Mouse (Mus musculus) midbrain, embryonic 14.5 days (tissue): ENCODE results near the gene Meis2. TPM values are rescaled to one million over a fixed set of nuclear protein-coding genes. Genes with fewer than 3 reads are reported as not detected.
A peak's percentile ranks its signal among the peaks of the same experiment; 100 is the strongest.

Source experiments
- ATAC-seq: fragments of 200-750 bp; cut with Nextera tagmentation; 2 replicates; pipeline ENCODE4 v1.8.0; 2017; ENCODE audit warnings: moderate number of reproducible peaks, moderate library complexity; ENCODE audit not compliant: low FRiP score, low TSS enrichment
- DNase-seq: peaks from one replicate; pipeline ENCODE4 v3.0.0-alpha.2; 2015
- H3K27ac ChIP-seq: fragments of 300-500 bp; sonication (generic); replicated peaks from 2 replicates; pipeline ENCODE4 v1.5.1; 2014; ENCODE audit warnings: mild to moderate bottlenecking, low read depth, low read length, moderate library complexity
- H3K27me3 ChIP-seq: fragments of 300-500 bp; sonication (generic); 2 replicates; pipeline ENCODE4 v1.6.1; 2014; ENCODE audit warnings: low read length, control low read depth, mixed read lengths; ENCODE audit not compliant: control insufficient read depth, insufficient read depth
- H3K36me3 ChIP-seq: fragments of 300-500 bp; sonication (generic); 2 replicates; pipeline ENCODE4 v1.6.1; 2014; ENCODE audit warnings: low read length, control low read depth; ENCODE audit not compliant: control insufficient read depth, insufficient read depth
- H3K4me1 ChIP-seq: fragments of 300-500 bp; sonication (generic); 2 replicates; pipeline ENCODE4 v1.6.1; 2014; ENCODE audit warnings: mild to moderate bottlenecking, antibody characterized with exemption, low read length, control low read depth; ENCODE audit not compliant: control insufficient read depth, insufficient read depth
- H3K4me2 ChIP-seq: fragments of 300-500 bp; sonication (generic); 2 replicates; pipeline ENCODE4 v1.6.1; 2014; ENCODE audit warnings: mild to moderate bottlenecking, low read length, moderate library complexity
- H3K4me3 ChIP-seq: fragments of 300-500 bp; sonication (generic); replicated peaks from 2 replicates; pipeline ENCODE4 v1.5.1; 2014; ENCODE audit warnings: low read depth, low read length
- H3K9ac ChIP-seq: fragments of 300-500 bp; sonication (generic); replicated peaks from 2 replicates; pipeline ENCODE4 v1.6.1; 2014; ENCODE audit warnings: mild to moderate bottlenecking, low read length, moderate library complexity
- H3K9me3 ChIP-seq: fragments of 300-500 bp; sonication (generic); 2 replicates; pipeline ENCODE4 v1.6.1; 2016; ENCODE audit warnings: low read length, control low read depth, mixed read lengths; ENCODE audit not compliant: control insufficient read depth
- WGBS: fragments of 180-500 bp; shearing (Covaris S2); extraction: QIAGEN DNeasy Blood & Tissue Kit; methylation state at CpG from one replicate; pipeline ENCODE4 v1.1.7; 2014; 5-methylcytosine and 5-hydroxymethylcytosine counted together
- polyA plus RNA-seq: library from polyadenylated mRNA; unstranded; fragments of >200 nt; fragmentation: Nextera tagmentation; extraction: Ambion mirVana; gene quantifications from 2 replicates; pipeline ENCODE4 v1.2.1, GENCODE M21; 2014

The Meis2 gene
- polyA plus RNA-seq = 83.1 and 84.9 TPM in 2 replicates

- peak within 1 kb of the TSS; percentile 66 for H3K4me3 ChIP-seq
- H3K36me3 ChIP-seq = peaks cover 5% of the 10 kb centered on the region; the same call in 1 of the 2 replicates
- H3K4me1 ChIP-seq = peaks cover 6% of the 10 kb centered on the region; the same call in 1 of the 2 replicates
- WGBS = under 1% methylated on average over 33 of the region's 37 CpGs
- peak; percentile 90 for DNase-seq
- H3K27ac ChIP-seq = peak within 1 kb of the TSS; percentile 93
- peaks cover 8% of the 10 kb centered on the region for H3K27me3 ChIP-seq
- H3K9ac ChIP-seq = peak within 1 kb of the TSS; percentile 89
- no peaks in the 10 kb centered on the region for H3K9me3 ChIP-seq
- ATAC-seq = peak; percentile 82
- H3K4me2 ChIP-seq = peak within 1 kb of the TSS; percentile 59
Measured at GRCm38 (mm10) chr2:116065570-116066005, at the start of gene Meis2. Gene Meis2 (minus strand): TSS chr2:116065839.

GRCm38 (mm10) chr2:116106194-116106593 lies 40.6 kb upstream of the Meis2 start:
- Histone ChIP-seq H3K4me2 (no peak overlapping the region), H3K9me3 (no peaks in the 10 kb centered on the region), H3K27ac (no peak overlapping the region), H3K27me3 (no peaks in the 10 kb centered on the region), H3K4me1 (0 out of 2 replicates have a peak, but pooled peaks cover 5% of the 10 kb centered on the region), H3K36me3 (no peaks in the 10 kb centered on the region), H3K9ac (no peak overlapping the region), H3K4me3 (no peak overlapping the region)
- ATAC-seq (no peak), DNase-seq (peak; percentile 35)
- WGBS = 76% methylated on average over 4 of the region's 4 CpGs

GRCm38 (mm10) chr2:116105179-116105578 lies 39.5 kb upstream of the Meis2 start:
- no peak overlapping the region for H3K9ac ChIP-seq
- H3K4me1 ChIP-seq = 0 out of 2 replicates have a peak, but pooled peaks cover 5% of the 10 kb centered on the region
- H3K4me3 ChIP-seq = no peak overlapping the region
- no peaks in the 10 kb centered on the region for H3K9me3 ChIP-seq
- no peak overlapping the region for H3K27ac ChIP-seq
- no peaks in the 10 kb centered on the region for H3K27me3 ChIP-seq
- H3K4me2 ChIP-seq = no peak overlapping the region
- ATAC-seq = no peak
- WGBS = 67% methylated on average over 3 of the region's 3 CpGs
- no peaks in the 10 kb centered on the region for H3K36me3 ChIP-seq
- DNase-seq = peak; percentile 30

- H3K9me3 ChIP-seq = no peaks in the 10 kb centered on the region
Measured at GRCm38 (mm10) chr2:116103411-116103996, 37.9 kb upstream of the Meis2 start.

GRCm38 (mm10) chr2:116101221-116101620 lies 35.6 kb upstream of the Meis2 start:
- H3K4me3 ChIP-seq = no peak overlapping the region
- DNase-seq (peak; percentile 34), ATAC-seq (no peak)
- no peak overlapping the region for H3K4me2 ChIP-seq
- no peak overlapping the region for H3K9ac ChIP-seq
- no peaks in the 10 kb centered on the region for H3K36me3 ChIP-seq
- 0 out of 2 replicates have a peak, but pooled peaks cover 5% of the 10 kb centered on the region for H3K4me1 ChIP-seq
- H3K9me3 ChIP-seq = no peaks in the 10 kb centered on the region
- H3K27ac ChIP-seq = no peak overlapping the region
- H3K27me3 ChIP-seq = no peaks in the 10 kb centered on the region

More at GRCm38 (mm10) chr2:116103411-116103996, 37.9 kb upstream of the Meis2 start:
- H3K9ac ChIP-seq = no peak overlapping the region
- DNase-seq (peak; percentile 52), ATAC-seq (no peak)
- no peak overlapping the region for H3K4me2 ChIP-seq
- no peaks in the 10 kb centered on the region for H3K36me3 ChIP-seq
- no peak overlapping the region for H3K27ac ChIP-seq
- H3K4me1 ChIP-seq = 0 out of 2 replicates have a peak, but pooled peaks cover 5% of the 10 kb centered on the region
- WGBS = 30% methylated on average over 5 of the region's 5 CpGs
- no peak overlapping the region for H3K4me3 ChIP-seq
- no peaks in the 10 kb centered on the region for H3K27me3 ChIP-seq

GRCm38 (mm10) chr2:116080961-116081360 lies 15.3 kb upstream of the Meis2 start:
- 95% methylated on average over 2 of the region's 2 CpGs for WGBS
- H3K36me3 ChIP-seq = no peaks in the 10 kb centered on the region
- peaks cover 16% of the 10 kb centered on the region for H3K9me3 ChIP-seq
- ATAC-seq (no peak), DNase-seq (no peak)
- no peak overlapping the region for H3K9ac ChIP-seq
- no peaks in the 10 kb centered on the region for H3K27me3 ChIP-seq
- H3K4me1 ChIP-seq = no peaks in the 10 kb centered on the region
- no peak overlapping the region for H3K4me2 ChIP-seq
- no peak overlapping the region for H3K4me3 ChIP-seq
- H3K27ac ChIP-seq = no peak overlapping the region

- Histone ChIP-seq H3K9me3 (peaks cover 16% of the 10 kb centered on the region), H3K4me3 (no peak overlapping the region), H3K4me1 (no peaks in the 10 kb centered on the region; the same call in 1 of the 2 replicates), H3K27me3 (no peaks in the 10 kb centered on the region), H3K9ac (no peak overlapping the region), H3K36me3 (no peaks in the 10 kb centered on the region), H3K27ac (no peak overlapping the region), H3K4me2 (no peak overlapping the region)
- ATAC-seq (no peak), DNase-seq (no peak)
- 88% methylated on average over 2 of the region's 2 CpGs for WGBS
Measured at GRCm38 (mm10) chr2:116078841-116079240, 13.2 kb upstream of the Meis2 start.

- Histone ChIP-seq H3K27ac (no peak overlapping the region), H3K4me1 (no peaks in the 10 kb centered on the region; the same call in 1 of the 2 replicates), H3K27me3 (no peaks in the 10 kb centered on the region), H3K9ac (no peak overlapping the region), H3K36me3 (no peaks in the 10 kb centered on the region), H3K4me3 (no peak overlapping the region), H3K9me3 (peaks cover 11% of the 10 kb centered on the region), H3K4me2 (no peak overlapping the region)
- DNase-seq (no peak), ATAC-seq (no peak)
- 77% methylated on average over 3 of the region's 3 CpGs for WGBS
Measured at GRCm38 (mm10) chr2:116077716-116078115, 12.1 kb upstream of the Meis2 start.
